Mouse (Mus musculus): ENCODE measurements at regions not wholly inside any gene's neighbourhood (a gene's known extent, or its start where the extent isn't known, plus 50 kb on each side); places are given as distances from the start of the nearest gene placed in this dataset.
A peak's percentile ranks its signal among the peaks of the same experiment; 100 is the strongest.

GRCm38 (mm10) chr5:16681055-16681454 lies 110.6 kb upstream of the Gm28710 start:
- no peaks in the 10 kb centered on the region for H3K27me3 ChIP-seq (ENCODE audit: control insufficient read depth, insufficient read depth, low read depth, low read length)
- H3K4me2 ChIP-seq (ENCODE audit: low read depth, low read length), result no peak overlapping the region
- no peak overlapping the region for H3K9ac ChIP-seq (ENCODE audit: low read depth, low read length)
- H3K9me3 ChIP-seq (replicated peaks; ENCODE audit: control insufficient read depth, low read length), result no peaks in the 10 kb centered on the region
- H3K4me3 ChIP-seq (ENCODE audit: low read depth, low read length), result no peak overlapping the region
- H3K4me1 ChIP-seq (ENCODE audit: control insufficient read depth, low read depth, low read length), result no peaks in the 10 kb centered on the region
- H3K36me3 ChIP-seq (ENCODE audit: control insufficient read depth, insufficient read depth), result no peaks in the 10 kb centered on the region
- no peak for ATAC-seq (ENCODE audit: low read depth)
- H3K27ac ChIP-seq (ENCODE audit: low read length), result no peak overlapping the region

- Histone ChIP-seq H3K27ac (ENCODE audit: low read length) (no peak overlapping the region), H3K4me3 (ENCODE audit: low read depth, low read length) (no peak overlapping the region), H3K4me2 (ENCODE audit: low read depth, low read length) (no peak overlapping the region), H3K9ac (ENCODE audit: low read depth, low read length) (no peak overlapping the region), H3K9me3 (replicated peaks; ENCODE audit: control insufficient read depth, low read length) (no peaks in the 10 kb centered on the region), H3K36me3 (ENCODE audit: control insufficient read depth, insufficient read depth) (no peaks in the 10 kb centered on the region), H3K27me3 (ENCODE audit: control insufficient read depth, insufficient read depth, low read depth, low read length) (no peaks in the 10 kb centered on the region), H3K4me1 (ENCODE audit: control insufficient read depth, low read depth, low read length) (no peaks in the 10 kb centered on the region)
- 66% methylated on average over 10 of the region's 10 CpGs for WGBS (ENCODE audit: insufficient replicate concordance)
- no peak for ATAC-seq (ENCODE audit: low read depth)
Observed at GRCm38 (mm10) chr5:16684079-16684478, 107.5 kb upstream of the Gm28710 start.

GRCm38 (mm10) chr5:16699260-16699659 lies 92.3 kb upstream of the Gm28710 start:
- no peaks in the 10 kb centered on the region for H3K9me3 ChIP-seq (replicated peaks; ENCODE audit: control insufficient read depth, low read length)
- H3K36me3 ChIP-seq (ENCODE audit: control insufficient read depth, insufficient read depth), result no peaks in the 10 kb centered on the region
- ATAC-seq (ENCODE audit: low read depth), result no peak
- no peak overlapping the region for H3K9ac ChIP-seq (ENCODE audit: low read depth, low read length)
- no peak overlapping the region for H3K27ac ChIP-seq (ENCODE audit: low read length)
- WGBS (ENCODE audit: insufficient replicate concordance), result 16% methylated on average over 2 of the region's 2 CpGs
- H3K4me3 ChIP-seq (ENCODE audit: low read depth, low read length), result no peak overlapping the region
- no peaks in the 10 kb centered on the region for H3K4me1 ChIP-seq (ENCODE audit: control insufficient read depth, low read depth, low read length)
- H3K27me3 ChIP-seq (ENCODE audit: control insufficient read depth, insufficient read depth, low read depth, low read length), result no peaks in the 10 kb centered on the region
- H3K4me2 ChIP-seq (ENCODE audit: low read depth, low read length), result no peak overlapping the region

GRCm38 (mm10) chr5:16700546-16700945 lies 91.1 kb upstream of the Gm28710 start:
- no peak overlapping the region for H3K9ac ChIP-seq (ENCODE audit: low read depth, low read length)
- H3K9me3 ChIP-seq (replicated peaks; ENCODE audit: control insufficient read depth, low read length), result no peaks in the 10 kb centered on the region
- no peak overlapping the region for H3K27ac ChIP-seq (ENCODE audit: low read length)
- 10% methylated on average over 1 of the region's 1 CpGs for WGBS (ENCODE audit: insufficient replicate concordance)
- H3K36me3 ChIP-seq (ENCODE audit: control insufficient read depth, insufficient read depth), result no peaks in the 10 kb centered on the region
- no peaks in the 10 kb centered on the region for H3K27me3 ChIP-seq (ENCODE audit: control insufficient read depth, insufficient read depth, low read depth, low read length)
- no peak overlapping the region for H3K4me2 ChIP-seq (ENCODE audit: low read depth, low read length)
- H3K4me3 ChIP-seq (ENCODE audit: low read depth, low read length), result no peak overlapping the region
- ATAC-seq (ENCODE audit: low read depth), result peak; percentile 83
- no peaks in the 10 kb centered on the region for H3K4me1 ChIP-seq (ENCODE audit: control insufficient read depth, low read depth, low read length)

GRCm38 (mm10) chr5:16702675-16703074 lies 88.9 kb upstream of the Gm28710 start:
- no peaks in the 10 kb centered on the region for H3K36me3 ChIP-seq (ENCODE audit: control insufficient read depth, insufficient read depth)
- no peak overlapping the region for H3K4me2 ChIP-seq (ENCODE audit: low read depth, low read length)
- no peaks in the 10 kb centered on the region for H3K27me3 ChIP-seq (ENCODE audit: control insufficient read depth, insufficient read depth, low read depth, low read length)
- H3K9ac ChIP-seq (ENCODE audit: low read depth, low read length), result no peak overlapping the region
- H3K27ac ChIP-seq (ENCODE audit: low read length), result no peak overlapping the region
- 63% methylated on average over 2 of the region's 2 CpGs for WGBS (ENCODE audit: insufficient replicate concordance)
- no peak for ATAC-seq (ENCODE audit: low read depth)
- no peaks in the 10 kb centered on the region for H3K4me1 ChIP-seq (ENCODE audit: control insufficient read depth, low read depth, low read length)
- no peaks in the 10 kb centered on the region for H3K9me3 ChIP-seq (replicated peaks; ENCODE audit: control insufficient read depth, low read length)
- H3K4me3 ChIP-seq (ENCODE audit: low read depth, low read length), result no peak overlapping the region

GRCm38 (mm10) chr5:16715863-16716262 lies 75.7 kb upstream of the Gm28710 start:
- H3K4me2 ChIP-seq (ENCODE audit: low read depth, low read length), result no peak overlapping the region
- H3K9ac ChIP-seq (ENCODE audit: low read depth, low read length), result no peak overlapping the region
- no peak overlapping the region for H3K4me3 ChIP-seq (ENCODE audit: low read depth, low read length)
- no peaks in the 10 kb centered on the region for H3K36me3 ChIP-seq (ENCODE audit: control insufficient read depth, insufficient read depth)
- H3K27ac ChIP-seq (ENCODE audit: low read length), result no peak overlapping the region
- ATAC-seq (ENCODE audit: low read depth), result no peak
- no peaks in the 10 kb centered on the region for H3K27me3 ChIP-seq (ENCODE audit: control insufficient read depth, insufficient read depth, low read depth, low read length)
- H3K9me3 ChIP-seq (replicated peaks; ENCODE audit: control insufficient read depth, low read length), result no peaks in the 10 kb centered on the region
- no peaks in the 10 kb centered on the region for H3K4me1 ChIP-seq (ENCODE audit: control insufficient read depth, low read depth, low read length)

GRCm38 (mm10) chr5:16716391-16716790 lies 75.2 kb upstream of the Gm28710 start:
- WGBS (ENCODE audit: insufficient replicate concordance), result 41% methylated on average over 1 of the region's 1 CpGs

GRCm38 (mm10) chr5:16724820-16725219 lies 66.8 kb upstream of the Gm28710 start:
- Histone ChIP-seq H3K4me1 (ENCODE audit: control insufficient read depth, low read depth, low read length) (no peaks in the 10 kb centered on the region), H3K4me3 (ENCODE audit: low read depth, low read length) (no peak overlapping the region), H3K27me3 (ENCODE audit: control insufficient read depth, insufficient read depth, low read depth, low read length) (no peaks in the 10 kb centered on the region), H3K36me3 (ENCODE audit: control insufficient read depth, insufficient read depth) (no peaks in the 10 kb centered on the region), H3K4me2 (ENCODE audit: low read depth, low read length) (no peak overlapping the region), H3K9me3 (replicated peaks; ENCODE audit: control insufficient read depth, low read length) (no peaks in the 10 kb centered on the region), H3K27ac (ENCODE audit: low read length) (no peak overlapping the region), H3K9ac (ENCODE audit: low read depth, low read length) (no peak overlapping the region)
- ATAC-seq (ENCODE audit: low read depth), result no peak

More at GRCm38 (mm10) chr5:16716391-16716790, 75.2 kb upstream of the Gm28710 start:
- Histone ChIP-seq H3K4me1 (ENCODE audit: control insufficient read depth, low read depth, low read length) (no peaks in the 10 kb centered on the region), H3K27me3 (ENCODE audit: control insufficient read depth, insufficient read depth, low read depth, low read length) (no peaks in the 10 kb centered on the region), H3K36me3 (ENCODE audit: control insufficient read depth, insufficient read depth) (no peaks in the 10 kb centered on the region), H3K9me3 (replicated peaks; ENCODE audit: control insufficient read depth, low read length) (no peaks in the 10 kb centered on the region), H3K4me2 (ENCODE audit: low read depth, low read length) (no peak overlapping the region), H3K27ac (ENCODE audit: low read length) (no peak overlapping the region), H3K9ac (ENCODE audit: low read depth, low read length) (no peak overlapping the region), H3K4me3 (ENCODE audit: low read depth, low read length) (no peak overlapping the region)
- no peak for ATAC-seq (ENCODE audit: low read depth)
